Mouse (Mus musculus) forebrain, embryonic 16.5 days (tissue): Measurements from ENCODE around the gene Tnfrsf9. TPM values are rescaled to one million over a fixed set of nuclear protein-coding genes. Genes with fewer than 3 reads are reported as not detected.
"Not testable (repeated sequence)": the region's sequence is repeated elsewhere in the genome, so short reads cannot be mapped to it uniquely, and the experiment has no call there.

ENCODE experiments used
- ATAC-seq: fragments of 200-750 bp; cut with Nextera tagmentation; 2 replicates; pipeline ENCODE4 v1.8.0; 2017; ENCODE audit warnings: mild to moderate bottlenecking, moderate library complexity
- H3K27ac ChIP-seq: fragments of 300-500 bp; sonication (generic); 2 replicates; pipeline ENCODE4 v1.5.1; 2014; ENCODE audit warnings: low read length, control low read depth
- H3K27me3 ChIP-seq: fragments of 300-500 bp; sonication (generic); replicated peaks from 2 replicates; pipeline ENCODE4 v1.6.1; 2014; ENCODE audit warnings: low read length; ENCODE audit not compliant: control insufficient read depth, insufficient read depth
- H3K36me3 ChIP-seq: fragments of 300-500 bp; sonication (generic); 2 replicates; pipeline ENCODE4 v1.6.1; 2014; ENCODE audit not compliant: control insufficient read depth, insufficient read depth
- H3K4me1 ChIP-seq: fragments of 300-500 bp; sonication (generic); replicated peaks from 2 replicates; pipeline ENCODE4 v1.6.1; 2014; ENCODE audit warnings: low read length; ENCODE audit not compliant: control insufficient read depth, insufficient read depth
- H3K4me2 ChIP-seq: fragments of 300-500 bp; sonication (generic); 2 replicates; pipeline ENCODE4 v1.6.1; 2014; ENCODE audit warnings: mild to moderate bottlenecking, low read length, control low read depth
- H3K4me3 ChIP-seq: fragments of 300-500 bp; sonication (generic); replicated peaks from 2 replicates; pipeline ENCODE4 v1.5.1; 2014; ENCODE audit warnings: mild to moderate bottlenecking, low read length, control low read depth
- H3K9ac ChIP-seq: fragments of 300-500 bp; sonication (generic); replicated peaks from 2 replicates; pipeline ENCODE4 v1.6.1; 2014; ENCODE audit warnings: low read depth, low read length, control low read depth
- H3K9me3 ChIP-seq: fragments of 300-500 bp; sonication (generic); 2 replicates; pipeline ENCODE4 v1.6.1; 2016; ENCODE audit warnings: low read length; ENCODE audit not compliant: control insufficient read depth
- WGBS: fragments of 180-500 bp; shearing (Covaris S2); extraction: QIAGEN DNeasy Blood & Tissue Kit; methylation state at CpG from one replicate; pipeline ENCODE4 v1.1.7; 2014; 5-methylcytosine and 5-hydroxymethylcytosine counted together
- polyA plus RNA-seq: library from polyadenylated mRNA; unstranded; fragments of >200 nt; fragmentation: Nextera tagmentation; extraction: Ambion mirVana; gene quantifications from 2 replicates; pipeline ENCODE4 v1.2.1, GENCODE M21; 2015

Tnfrsf9 gene
- polyA plus RNA-seq, 1 experiment from 2014 or later: 0.34 TPM

DNA sequence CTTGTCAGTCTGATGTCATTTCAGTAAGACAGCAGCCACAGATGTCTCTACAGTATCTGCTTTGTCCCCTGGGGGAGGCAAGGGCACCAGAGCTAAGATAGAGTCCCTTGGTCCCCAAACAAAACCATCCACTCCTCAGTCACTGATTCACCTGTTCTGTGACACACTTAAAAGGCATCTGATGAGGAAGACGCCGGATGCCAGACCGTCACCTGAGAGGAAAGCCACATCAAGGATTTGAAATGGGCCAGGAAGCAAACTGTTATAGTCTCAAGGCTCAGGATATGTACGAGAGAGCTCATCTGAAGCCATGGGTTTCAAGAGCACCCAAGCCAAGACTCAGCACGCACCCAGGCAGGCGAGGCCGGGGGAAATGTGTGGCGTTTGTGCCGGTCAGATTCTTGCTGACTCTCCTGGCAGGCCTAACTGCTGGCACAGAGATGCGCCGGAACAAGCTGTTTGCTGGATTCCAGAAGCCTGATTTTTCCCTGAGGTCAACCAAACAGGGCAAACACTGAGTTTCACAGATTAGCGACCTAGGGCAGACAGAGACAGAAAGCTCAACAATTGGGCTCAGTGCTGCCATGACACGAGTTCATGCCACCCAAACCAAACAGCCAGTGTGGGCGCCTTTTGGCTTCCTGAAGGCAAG is 11.1 kb upstream of the Tnfrsf9 start:
- peaks cover under 1% of the 10 kb centered on the region for H3K4me1 ChIP-seq
- no peaks in the 10 kb centered on the region for H3K27me3 ChIP-seq
- no peak overlapping the region for H3K9ac ChIP-seq
- H3K36me3 ChIP-seq: peaks cover 33% of the 10 kb centered on the region
- 95% methylated on average over 14 of the region's 14 CpGs for WGBS
- no peak overlapping the region for H3K27ac ChIP-seq
- no peak for ATAC-seq
- no peak overlapping the region for H3K4me2 ChIP-seq
- no peak overlapping the region for H3K4me3 ChIP-seq
- no peaks in the 10 kb centered on the region for H3K9me3 ChIP-seq

DNA sequence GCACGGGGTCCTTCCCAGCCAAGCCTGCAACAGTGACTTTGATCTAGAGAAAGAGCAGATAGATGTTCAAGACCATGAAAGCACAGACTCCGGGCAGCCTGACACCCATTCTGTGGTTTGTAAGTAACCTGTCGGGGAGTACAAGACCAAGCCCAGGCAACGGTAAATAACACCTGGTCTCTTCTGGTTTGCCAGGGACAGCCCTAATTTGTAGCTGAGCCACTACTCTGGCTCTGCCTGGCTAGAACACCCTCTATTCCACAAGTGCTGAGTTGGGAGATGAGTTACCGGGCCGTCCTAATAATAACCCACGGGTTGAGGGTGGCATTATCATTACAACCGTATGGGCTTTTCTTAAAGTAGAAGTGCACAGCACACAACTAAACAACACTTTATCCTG is 7.3 kb upstream of the Tnfrsf9 start:
- no peaks in the 10 kb centered on the region for H3K9me3 ChIP-seq
- peaks cover 16% of the 10 kb centered on the region for H3K36me3 ChIP-seq
- H3K4me3 ChIP-seq: no peak overlapping the region
- peaks cover 14% of the 10 kb centered on the region for H3K4me1 ChIP-seq
- H3K4me2 ChIP-seq: no peak overlapping the region
- WGBS: 95% methylated on average over 8 of the region's 8 CpGs
- no peaks in the 10 kb centered on the region for H3K27me3 ChIP-seq
- no peak overlapping the region for H3K27ac ChIP-seq
- ATAC-seq: no peak
- H3K9ac ChIP-seq: no peak overlapping the region

GRCm38 (mm10) chr4:150908512-150908911 is 5.8 kb upstream of the Tnfrsf9 start:
- H3K4me2 ChIP-seq, ATAC-seq, H3K9ac ChIP-seq, H3K9me3 ChIP-seq, H3K4me3 ChIP-seq, H3K36me3 ChIP-seq, H3K27ac ChIP-seq, H3K27me3 ChIP-seq: not testable (repeated sequence)
- peaks cover 16% of the 10 kb centered on the region for H3K4me1 ChIP-seq
- 71% methylated on average over 5 of the region's 5 CpGs for WGBS

DNA sequence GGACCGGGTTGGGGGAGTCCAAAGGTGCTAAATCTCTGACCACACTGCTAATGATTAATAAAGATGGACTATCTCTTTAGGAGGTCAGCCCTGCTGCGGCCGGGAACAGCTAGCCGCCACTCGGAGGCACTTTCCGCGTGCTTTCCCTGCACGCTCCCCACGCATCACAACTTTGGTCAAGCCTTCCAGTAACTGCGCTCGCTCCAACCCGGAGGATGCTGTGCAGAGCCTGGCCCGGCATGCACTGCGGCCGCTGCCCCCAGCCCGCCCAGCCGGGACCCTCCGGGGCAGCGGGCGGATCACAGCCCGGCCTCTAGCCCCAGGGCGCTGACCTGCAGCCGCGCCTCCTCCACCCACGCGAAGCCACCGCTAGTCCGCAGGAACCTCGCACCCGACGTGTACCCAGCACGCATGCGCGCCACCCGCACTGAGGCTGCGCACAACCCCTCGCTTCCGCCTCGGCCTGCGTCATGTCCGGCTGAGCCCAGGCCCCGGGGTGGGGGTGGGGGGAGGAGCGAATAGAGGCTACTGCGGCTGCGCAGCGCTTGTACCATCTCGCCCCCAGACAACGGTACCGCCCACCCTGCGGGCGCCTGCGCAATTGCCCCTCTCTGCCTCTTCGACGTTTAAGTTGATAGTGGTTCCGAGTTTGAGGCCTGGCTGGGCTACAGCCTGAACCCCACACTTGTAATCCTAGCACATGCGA is 4.8 kb upstream of the Tnfrsf9 start:
- ATAC-seq: peak; percentile 88
- H3K4me3 ChIP-seq: peak overlapping the region; percentile 70
- WGBS: under 1% methylated on average over 55 of the region's 56 CpGs

GRCm38 (mm10) chr4:150910164-150910951 is 4.0 kb upstream of the Tnfrsf9 start:
- no peak; the same call in 1 of the 2 replicates for ATAC-seq
- H3K27me3 ChIP-seq: no peaks in the 10 kb centered on the region

More for the DNA sequence above, 4.8 kb upstream of the Tnfrsf9 start:
- H3K27me3 ChIP-seq: no peaks in the 10 kb centered on the region
- H3K4me2 ChIP-seq: peak overlapping the region; percentile 79
- peaks cover 3% of the 10 kb centered on the region; the same call in 1 of the 2 replicates for H3K36me3 ChIP-seq
- H3K27ac ChIP-seq: peak overlapping the region; percentile 60
- H3K9ac ChIP-seq: peak overlapping the region; percentile 68
- no peaks in the 10 kb centered on the region for H3K9me3 ChIP-seq
- peaks cover 19% of the 10 kb centered on the region for H3K4me1 ChIP-seq

GRCm38 (mm10) chr4:150913743-150914142 is 619 bp upstream of the Tnfrsf9 start:
- Histone ChIP-seq H3K4me1 (peaks cover 21% of the 10 kb centered on the region), H3K36me3 (no peaks in the 10 kb centered on the region), H3K27me3 (no peaks in the 10 kb centered on the region), H3K9ac (peak overlapping the region; percentile 78), H3K27ac (peak overlapping the region; percentile 79; the same call in 1 of the 2 replicates), H3K4me3 (peak overlapping the region; percentile 75), H3K9me3 (no peaks in the 10 kb centered on the region), H3K4me2 (peak overlapping the region; percentile 82)
- no peak for ATAC-seq
- 13% methylated on average over 12 of the region's 12 CpGs for WGBS

More at GRCm38 (mm10) chr4:150910164-150910951, 4.0 kb upstream of the Tnfrsf9 start:
- H3K9me3 ChIP-seq: no peaks in the 10 kb centered on the region
- H3K9ac ChIP-seq: peak overlapping the region; percentile 51; the same call in 1 of the 2 replicates
- peak overlapping the region; percentile 52 for H3K4me2 ChIP-seq
- H3K36me3 ChIP-seq: no peaks in the 10 kb centered on the region
- peak overlapping the region; percentile 60 for H3K27ac ChIP-seq
- 84% methylated on average over 19 of the region's 19 CpGs for WGBS
- H3K4me1 ChIP-seq: peaks cover 25% of the 10 kb centered on the region
- H3K4me3 ChIP-seq: peak overlapping the region; percentile 36

DNA sequence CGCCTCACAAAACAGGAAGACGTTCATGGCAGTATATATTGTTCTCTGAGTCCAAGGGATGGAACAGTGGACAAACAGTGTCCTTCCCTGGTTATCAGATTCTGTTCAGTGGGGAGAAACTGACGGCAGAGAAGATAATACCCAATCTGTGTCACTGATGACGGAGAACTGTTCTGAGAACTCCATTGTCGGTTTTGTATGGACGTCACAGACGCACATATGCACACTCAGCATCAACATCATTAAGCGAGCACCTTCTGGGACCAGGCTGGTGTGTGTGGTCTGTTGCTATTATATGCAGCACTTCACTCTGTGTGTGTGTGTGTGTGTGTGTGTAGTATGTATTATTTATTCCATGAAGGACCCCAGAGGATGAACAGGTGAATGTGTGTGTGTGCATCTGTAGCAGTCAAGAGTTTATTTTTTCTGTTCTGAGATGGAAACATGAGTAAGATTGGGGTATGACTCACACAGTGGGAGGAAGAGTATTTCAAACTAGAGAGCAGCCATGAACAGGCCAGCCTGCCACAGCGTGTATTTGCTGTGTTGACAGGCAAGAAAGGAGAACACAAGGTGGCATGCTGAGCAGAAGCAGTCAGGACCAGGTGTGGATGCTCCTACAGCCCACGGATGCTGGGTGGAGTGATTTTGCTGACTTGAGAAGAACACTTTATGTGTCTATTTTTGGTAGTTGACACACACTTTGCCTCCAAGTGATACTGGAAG is 982 bp downstream of the Tnfrsf9 start:
- Histone ChIP-seq H3K27me3 (no peaks in the 10 kb centered on the region), H3K4me2 (peak overlapping the region; percentile 82), H3K27ac (peak overlapping the region; percentile 7; the same call in 1 of the 2 replicates), H3K36me3 (no peaks in the 10 kb centered on the region), H3K9ac (peak overlapping the region; percentile 71), H3K4me1 (peaks cover 13% of the 10 kb centered on the region), H3K4me3 (peak overlapping the region; percentile 75), H3K9me3 (no peaks in the 10 kb centered on the region)
- WGBS: 45% methylated on average over 10 of the region's 10 CpGs
- ATAC-seq: no peak

DNA sequence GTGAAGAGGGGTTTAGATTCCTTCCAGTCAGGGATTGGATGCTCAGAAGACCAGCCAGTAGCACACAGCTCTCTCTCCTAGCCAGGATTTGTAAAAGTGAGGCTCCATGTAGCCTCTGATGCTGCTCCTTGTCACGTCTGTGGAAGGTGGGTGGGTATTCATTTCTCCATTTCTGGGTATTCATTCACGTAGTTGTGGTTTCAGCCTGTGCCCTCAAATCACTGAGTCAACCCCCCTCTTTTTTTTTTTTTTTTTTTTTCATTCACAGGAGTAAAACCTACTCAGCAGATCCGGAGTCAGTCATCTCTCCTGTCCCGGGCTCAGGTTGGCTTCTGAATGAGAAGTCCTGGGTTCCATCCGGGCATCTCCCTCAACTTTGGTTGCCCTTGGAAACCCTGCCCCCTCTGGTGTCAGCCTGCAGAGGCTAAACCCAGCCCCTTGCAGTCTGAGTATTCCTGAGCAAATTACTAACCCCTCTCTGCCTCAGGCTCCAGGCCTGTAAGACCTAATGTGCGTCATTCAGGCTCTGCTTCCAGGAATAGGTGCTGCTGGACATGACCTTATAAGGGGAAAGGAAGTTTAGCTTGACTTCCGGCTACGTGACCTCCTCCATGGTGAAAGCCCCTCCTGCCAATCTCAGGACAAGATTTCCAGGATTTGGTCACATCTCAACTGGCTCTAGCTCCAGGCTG is 3.1 kb downstream of the Tnfrsf9 start:
- ATAC-seq: no peak
- 71% methylated on average over 8 of the region's 8 CpGs for WGBS

More for the DNA sequence above, 3.1 kb downstream of the Tnfrsf9 start:
- H3K4me2 ChIP-seq: no peak overlapping the region
- no peak overlapping the region for H3K9ac ChIP-seq
- H3K36me3 ChIP-seq: no peaks in the 10 kb centered on the region
- H3K4me1 ChIP-seq: peaks cover 13% of the 10 kb centered on the region
- H3K27me3 ChIP-seq: no peaks in the 10 kb centered on the region
- H3K4me3 ChIP-seq: no peak overlapping the region
- H3K9me3 ChIP-seq: no peaks in the 10 kb centered on the region
- H3K27ac ChIP-seq: no peak overlapping the region
